Comparison of ENCODE assay signal across 10 mouse cellular contexts in the genomic region with DNA sequence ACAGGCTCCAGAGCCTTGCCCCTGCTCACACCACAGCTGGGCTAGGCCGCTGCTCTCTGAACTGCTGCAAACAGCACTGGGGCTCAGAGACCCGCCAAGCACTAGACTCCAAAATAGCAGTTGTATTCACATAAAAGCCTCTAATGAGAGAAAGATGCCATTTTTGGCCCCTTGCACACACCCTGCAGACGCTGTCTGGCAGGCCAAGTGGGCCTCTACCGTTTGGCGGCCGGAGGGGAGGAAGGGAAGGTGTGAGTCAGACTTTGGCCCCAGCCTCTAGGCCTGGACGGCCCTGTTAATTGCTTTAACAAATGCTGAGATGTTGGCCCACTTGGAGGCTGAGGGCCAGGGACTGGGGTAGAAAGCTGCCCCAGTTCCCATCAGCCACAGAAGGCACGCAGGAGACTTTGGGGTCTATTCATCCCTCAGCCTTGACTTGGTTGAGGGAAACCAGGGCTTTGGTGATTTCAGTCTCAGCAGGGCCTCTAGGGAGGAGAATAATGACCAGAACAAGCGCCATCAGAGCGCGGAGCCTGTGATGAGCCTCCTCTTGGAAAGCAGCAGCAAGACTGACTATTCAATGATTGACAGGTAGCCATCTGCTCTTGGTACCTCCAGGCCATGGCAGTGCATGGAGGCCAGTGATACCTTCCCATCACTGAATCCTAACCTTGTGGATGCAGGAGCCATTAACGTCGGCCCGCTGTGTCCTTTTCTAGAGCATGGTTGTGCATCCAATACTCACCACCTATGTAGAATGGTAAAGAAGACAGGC. TPM values are rescaled to one million over a fixed set of nuclear protein-coding genes. Genes with fewer than 3 reads are reported as not detected.
DNase-seq lines count a peak whose midpoint lies in the region; ATAC-seq and TF ChIP-seq lines count a peak whose summit lies in the region.
"Had no signal": no experiment of that assay in that cellular context is flagged by ENCODE, and none has a peak within 500 bp of the region (broad histone marks: within the 10 kb centered on the region; RNA-seq: fewer than 3 reads in every experiment).

No protein-coding gene starts in this region.

- no peak for ATAC-seq in intestine, embryonic 14.5 days (replicated peaks; ENCODE audit: low FRiP score, low TSS enrichment, low read depth)
- ATAC-seq in intestine, postnatal 0 days = no peak
- ATAC-seq in hindbrain, embryonic 12.5 days (ENCODE audit: low FRiP score) = no peak

- H3K27ac ChIP-seq in intestine, embryonic 14.5 days (ENCODE audit: low read depth) = no peak overlapping the region
- H3K27ac ChIP-seq in intestine, postnatal 0 days (ENCODE audit: low read depth, low read length) = no peak overlapping the region
- no peak overlapping the region for H3K27ac ChIP-seq in hindbrain, embryonic 12.5 days
- H3K27ac ChIP-seq: embryonic facial prominence, embryonic 13.5 days had no signal

- H3K4me3 ChIP-seq in intestine, embryonic 14.5 days (ENCODE audit: low read depth, low read length) = no peak overlapping the region
- no peak overlapping the region for H3K4me3 ChIP-seq in intestine, postnatal 0 days (ENCODE audit: low read depth, low read length)
- no peak overlapping the region for H3K4me3 ChIP-seq in hindbrain, embryonic 12.5 days
- H3K4me3 ChIP-seq: embryonic facial prominence, embryonic 13.5 days had no signal

- H3K27me3 ChIP-seq in intestine, embryonic 14.5 days (replicated peaks; ENCODE audit: control insufficient read depth, insufficient read depth, low read length) = no peaks in the 10 kb centered on the region
- H3K27me3 ChIP-seq in intestine, postnatal 0 days (replicated peaks; ENCODE audit: control insufficient read depth, insufficient read depth, low read length) = no peaks in the 10 kb centered on the region
- H3K27me3 ChIP-seq in hindbrain, embryonic 12.5 days = no peaks in the 10 kb centered on the region
- H3K27me3 ChIP-seq: embryonic facial prominence, embryonic 13.5 days had no signal

- no peak overlapping the region for H3K4me2 ChIP-seq in intestine, embryonic 14.5 days (ENCODE audit: low read length)
- H3K4me2 ChIP-seq in intestine, postnatal 0 days (replicated peaks; ENCODE audit: low read depth) = no peak overlapping the region
- H3K4me2 ChIP-seq in hindbrain, embryonic 12.5 days (replicated peaks) = no peak overlapping the region
- H3K4me2 ChIP-seq: embryonic facial prominence, embryonic 13.5 days; lung, embryonic 14.5 days had no signal

- no peak for TF ChIP-seq CTCF in intestine, postnatal 0 days (IDR thresholded peaks at IDR 0.05; ENCODE audit: low read depth)

- peak; percentile 48 for DNase-seq in intestine, embryonic 14.5 days (ENCODE audit: low spot score)
- peak; percentile 93 for DNase-seq in NIH3T3 (ENCODE audit: low read depth)
- DNase-seq in cerebellum, postnatal 36 days = peak; percentile 71
- peak; percentile 69 for DNase-seq in heart, postnatal 4 days
- DNase-seq in thymus, postnatal 10 days (ENCODE audit: low spot score in 2 of 2) = no peak
- DNase-seq in spleen, postnatal 14 days (ENCODE audit: low spot score in 2 of 2) = no peak
- DNase-seq: lung, embryonic 14.5 days had no signal

- no peak overlapping the region for H3K9ac ChIP-seq in intestine, embryonic 14.5 days (ENCODE audit: low read length)
- no peak overlapping the region for H3K9ac ChIP-seq in intestine, postnatal 0 days (ENCODE audit: low read depth, low read length)
- H3K9ac ChIP-seq in hindbrain, embryonic 12.5 days = no peak overlapping the region
- H3K9ac ChIP-seq: embryonic facial prominence, embryonic 13.5 days; lung, embryonic 14.5 days had no signal

- peaks cover 15% of the 10 kb centered on the region for H3K4me1 ChIP-seq in intestine, embryonic 14.5 days (replicated peaks; ENCODE audit: control insufficient read depth, insufficient read depth, low read length)
- H3K4me1 ChIP-seq in intestine, postnatal 0 days (replicated peaks; ENCODE audit: control insufficient read depth, insufficient read depth, low read length) = no peaks in the 10 kb centered on the region
- H3K4me1 ChIP-seq in hindbrain, embryonic 12.5 days = peaks cover 3% of the 10 kb centered on the region; the same call in 1 of the 2 replicates

- no peaks in the 10 kb centered on the region for H3K9me3 ChIP-seq in intestine, embryonic 14.5 days (ENCODE audit: control insufficient read depth, low read length)
- no peaks in the 10 kb centered on the region for H3K9me3 ChIP-seq in intestine, postnatal 0 days (ENCODE audit: control insufficient read depth)
- H3K9me3 ChIP-seq in hindbrain, embryonic 12.5 days (replicated peaks) = no peaks in the 10 kb centered on the region
- H3K9me3 ChIP-seq: embryonic facial prominence, embryonic 13.5 days had no signal

- WGBS in intestine, embryonic 14.5 days = 84% methylated on average over 14 of the region's 14 CpGs
- WGBS in intestine, postnatal 0 days = 68% methylated on average over 14 of the region's 14 CpGs
- WGBS in hindbrain, embryonic 12.5 days = 85% methylated on average over 14 of the region's 14 CpGs

- H3K36me3 ChIP-seq in intestine, embryonic 14.5 days (ENCODE audit: control insufficient read depth, insufficient read depth, low read length) = no peaks in the 10 kb centered on the region
- H3K36me3 ChIP-seq in intestine, postnatal 0 days (ENCODE audit: control insufficient read depth, insufficient read depth) = no peaks in the 10 kb centered on the region
- no peaks in the 10 kb centered on the region for H3K36me3 ChIP-seq in hindbrain, embryonic 12.5 days
- H3K36me3 ChIP-seq: embryonic facial prominence, embryonic 13.5 days had no signal

RNA-seq across cellular contexts. Expression of a gene that starts 14.0 kb away (rescaled TPM):
- polyA plus RNA-seq in intestine, embryonic 14.5 days (2014; fragmentation: Nextera tagmentation; extraction: Ambion mirVana) = 0.63 and 1.0 TPM in 2 replicates
- polyA plus RNA-seq in intestine, postnatal 0 days (2015; fragmentation: Nextera tagmentation; extraction: Ambion mirVana) = 0.87 and 1.0 TPM in 2 replicates
- total RNA-seq in heart, postnatal 4 days (2021) = 1 to 10 TPM; 7.6 to 8.9 TPM
- polyA plus RNA-seq in hindbrain, embryonic 12.5 days (2016; fragmentation: Nextera tagmentation; extraction: Ambion mirVana) = 0.45 and 0.47 TPM in 2 replicates

Comparison
In these comparisons a context has a peak if more than half of its experiments do, and no peak if none do; other contexts are left out.
1. DNase-seq: peak in intestine, embryonic 14.5 days (single experiment), NIH3T3 (single experiment), cerebellum, postnatal 36 days (2 of 2) and heart, postnatal 4 days (single experiment); none in thymus, postnatal 10 days (0 of 2) and spleen, postnatal 14 days (0 of 2).